Mouse (Mus musculus): ENCODE data around the gene Ap5s1.

Ap5s1 gene

DNA sequence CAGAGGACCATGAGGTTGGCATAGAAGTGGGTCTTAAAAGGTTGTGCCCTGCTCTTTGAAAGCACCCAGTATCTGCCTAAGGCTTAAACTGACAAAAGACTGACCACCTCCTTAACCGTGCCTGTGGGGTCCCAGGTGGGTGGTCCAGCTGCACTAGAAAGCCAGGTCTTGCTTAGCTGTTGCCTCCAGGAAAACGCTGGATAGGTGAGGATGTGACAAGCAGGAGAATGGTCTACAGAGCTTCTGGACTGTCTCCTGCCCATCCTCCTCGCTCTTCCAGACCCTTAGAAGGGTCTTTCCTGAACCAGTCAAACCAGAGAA lies 19.3 kb upstream of the Ap5s1 start:
- no peak for DNase-seq (ENCODE audit: low spot score)

DNA sequence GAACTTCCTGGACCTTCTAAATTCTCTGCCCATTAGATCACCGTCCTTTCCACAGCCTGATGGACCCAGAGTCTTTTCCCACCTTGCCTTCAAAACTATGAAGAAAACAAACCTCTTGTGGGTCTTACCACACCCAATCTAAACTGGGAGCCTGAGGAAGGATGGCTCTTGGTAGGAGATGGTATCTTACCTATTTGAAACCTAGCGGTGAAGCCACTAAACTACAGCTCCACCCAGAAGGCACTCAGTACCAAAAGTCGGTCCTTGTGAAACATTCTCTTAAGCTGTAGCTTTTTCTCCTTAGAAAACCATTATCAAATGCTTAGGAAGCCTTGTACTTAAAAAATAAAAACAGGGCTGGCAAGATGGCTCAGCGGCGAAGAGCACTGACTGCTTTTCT lies 18.6 kb upstream of the Ap5s1 start:
- no peak for DNase-seq (ENCODE audit: low spot score)

DNA sequence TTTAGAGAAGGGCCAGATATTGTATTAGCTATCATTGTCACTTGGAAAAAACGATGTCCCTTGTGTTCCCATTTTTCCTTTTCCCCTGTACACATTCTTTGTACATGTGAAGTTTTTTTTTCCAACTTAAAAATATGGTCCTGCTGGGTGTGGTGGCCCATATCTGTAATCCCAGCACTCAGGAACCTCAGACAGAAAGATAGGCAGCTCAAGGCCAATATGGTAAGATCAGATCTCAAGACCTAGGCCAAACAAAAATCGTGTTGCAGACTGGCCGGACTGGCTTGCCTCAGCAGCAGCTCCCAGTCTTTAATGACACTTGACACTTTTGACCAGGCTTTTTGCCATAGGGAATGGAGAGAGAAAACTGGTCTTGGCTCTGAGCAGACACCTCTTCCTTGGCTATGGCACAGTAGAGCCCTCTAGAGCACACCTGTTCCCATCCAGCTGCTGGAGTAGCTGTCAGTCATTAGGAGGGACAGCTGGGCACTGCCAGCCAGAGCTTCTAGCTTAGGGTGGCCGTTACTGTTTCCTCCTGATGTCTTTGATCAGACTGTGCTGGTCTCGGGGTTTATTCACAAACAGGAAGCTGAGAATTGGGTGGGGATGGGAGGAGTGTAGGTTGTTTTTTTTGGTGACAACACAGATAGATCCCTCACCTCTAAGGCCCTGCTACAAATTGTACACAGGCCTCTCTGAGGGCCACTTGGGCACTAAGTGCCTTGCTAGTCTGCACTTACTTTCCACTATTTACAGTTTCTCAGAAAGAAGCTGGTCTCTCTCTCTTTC lies 17.2 kb upstream of the Ap5s1 start:
- DNase-seq (ENCODE audit: low spot score), result peak; percentile 61

DNA sequence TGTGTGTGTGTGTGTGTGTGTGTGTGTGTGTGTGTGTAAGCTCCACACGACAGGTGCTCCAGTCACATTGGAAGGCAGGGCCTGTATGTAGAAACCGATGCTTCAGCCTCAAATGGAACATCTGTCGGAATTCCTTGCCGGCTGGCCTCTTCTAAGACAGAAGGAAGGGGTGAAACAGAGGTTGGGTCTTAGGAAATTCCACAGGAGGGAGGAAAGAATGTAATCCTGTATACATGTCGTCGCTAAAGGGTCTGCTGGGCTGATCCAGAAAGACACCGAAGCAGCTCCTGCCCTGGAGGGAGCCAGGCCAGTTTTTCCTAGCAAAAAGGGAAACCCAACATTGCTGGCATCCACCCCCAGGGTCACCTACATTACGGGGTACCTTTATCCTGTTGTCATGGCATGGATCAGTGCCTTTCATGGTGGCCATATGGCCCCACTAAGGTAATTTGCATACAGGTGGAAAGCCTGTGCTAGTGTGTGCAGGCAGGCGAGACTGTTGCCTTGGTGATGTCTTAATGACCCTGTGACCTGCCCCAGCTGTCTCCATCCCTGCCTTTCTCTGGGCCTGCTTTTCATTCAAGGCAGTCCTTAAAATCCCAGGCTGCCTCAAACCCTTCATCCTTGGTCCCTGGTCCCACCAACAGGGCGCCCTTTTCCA lies 16.4 kb upstream of the Ap5s1 start:
- DNase-seq (ENCODE audit: low spot score), result peak; percentile 23

DNA sequence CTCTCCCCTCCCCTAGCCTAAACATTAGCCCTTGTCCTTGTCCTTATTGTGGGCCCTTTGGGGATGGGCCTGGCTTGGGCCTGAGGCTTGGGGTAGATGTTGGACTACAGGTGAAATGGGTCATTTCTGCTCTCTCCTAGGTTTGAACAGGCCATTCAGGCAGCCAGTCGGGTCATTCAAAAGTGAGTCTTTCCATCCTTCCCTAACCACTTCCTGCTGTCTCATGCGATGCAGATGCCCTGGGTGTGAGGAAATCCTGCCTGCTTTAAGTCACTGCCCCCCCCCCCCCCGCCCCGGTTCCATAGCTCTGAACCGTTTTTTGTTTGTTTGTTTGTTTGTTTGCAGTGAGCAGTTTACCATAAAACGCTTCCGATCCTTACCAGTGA lies 15.9 kb upstream of the Ap5s1 start:
- no peak for DNase-seq (ENCODE audit: low spot score)

DNA sequence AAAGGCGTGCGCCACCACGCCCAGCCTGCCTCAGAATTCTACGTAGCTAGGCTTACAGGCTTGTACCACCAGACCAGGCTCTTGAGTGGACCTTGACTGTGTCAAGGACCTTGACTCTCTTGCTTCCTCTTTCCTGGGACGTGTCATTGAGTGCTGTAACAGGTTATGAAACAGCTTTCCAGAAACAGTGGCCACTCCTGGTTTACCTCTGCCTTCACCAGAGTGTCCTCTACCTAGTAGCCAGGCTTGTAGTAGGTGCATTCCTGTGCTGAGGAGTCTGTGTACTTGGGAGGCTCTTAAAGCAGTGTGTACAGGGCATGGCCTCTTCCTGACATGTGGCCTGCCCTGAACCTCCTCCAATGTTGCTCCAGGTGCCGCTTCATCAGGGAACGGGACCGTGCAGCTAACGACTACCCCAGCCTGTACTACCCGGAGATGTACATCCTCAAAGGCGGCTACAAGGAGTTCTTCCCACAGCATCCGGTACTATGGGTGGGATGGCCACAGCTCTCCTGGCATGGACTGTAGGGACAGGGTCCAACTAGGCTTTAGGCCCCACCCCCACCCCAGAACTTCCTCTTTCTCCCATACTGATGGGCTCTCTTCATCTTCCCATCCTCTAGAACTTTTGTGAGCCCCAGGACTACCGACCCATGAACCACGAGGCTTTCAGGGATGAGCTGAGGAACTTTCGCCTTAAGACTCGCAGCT lies 10.1 kb upstream of the Ap5s1 start:
- peak; percentile 92 for DNase-seq (ENCODE audit: low spot score)

DNA sequence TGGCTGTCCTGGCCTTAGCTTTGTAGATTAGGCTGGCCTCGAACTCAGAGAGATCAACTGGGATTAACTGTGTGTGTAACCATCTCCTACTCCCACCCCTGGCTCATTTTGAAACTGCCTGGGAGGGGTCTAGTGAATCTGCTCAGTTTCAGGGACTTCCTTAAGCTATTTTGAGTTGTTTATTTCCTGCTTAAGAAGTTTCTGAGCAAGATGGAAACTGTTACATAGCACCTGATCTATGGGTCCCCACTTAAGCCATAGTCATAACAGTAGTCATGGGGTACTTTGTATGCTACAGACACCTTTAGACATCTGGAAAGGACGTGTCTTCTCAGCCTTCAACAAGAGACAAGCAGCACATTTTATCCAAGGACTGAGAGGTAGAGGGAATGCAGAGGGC lies 6.2 kb upstream of the Ap5s1 start:
- DNase-seq (ENCODE audit: low spot score), result no peak

DNA sequence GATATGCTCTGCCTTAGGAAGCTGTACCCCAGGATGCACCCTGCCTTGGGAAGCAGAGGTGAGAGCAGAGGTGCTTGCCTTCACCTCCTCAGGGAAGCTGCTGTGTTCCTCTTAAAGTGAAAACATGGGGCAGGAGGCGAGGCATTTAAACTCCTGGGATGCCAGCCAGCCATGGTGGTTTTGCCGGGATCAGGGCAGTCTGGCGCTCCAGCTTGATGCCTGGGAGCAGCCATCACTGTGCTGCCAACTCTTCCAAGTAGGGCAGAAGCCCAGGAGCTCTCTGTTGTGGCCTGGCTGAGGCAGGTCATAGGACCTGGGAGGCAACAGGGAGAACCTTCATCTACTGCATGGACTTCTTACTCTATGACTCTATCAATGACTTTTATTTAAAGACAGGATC lies 5.6 kb upstream of the Ap5s1 start:
- no peak for DNase-seq (ENCODE audit: low spot score)

DNA sequence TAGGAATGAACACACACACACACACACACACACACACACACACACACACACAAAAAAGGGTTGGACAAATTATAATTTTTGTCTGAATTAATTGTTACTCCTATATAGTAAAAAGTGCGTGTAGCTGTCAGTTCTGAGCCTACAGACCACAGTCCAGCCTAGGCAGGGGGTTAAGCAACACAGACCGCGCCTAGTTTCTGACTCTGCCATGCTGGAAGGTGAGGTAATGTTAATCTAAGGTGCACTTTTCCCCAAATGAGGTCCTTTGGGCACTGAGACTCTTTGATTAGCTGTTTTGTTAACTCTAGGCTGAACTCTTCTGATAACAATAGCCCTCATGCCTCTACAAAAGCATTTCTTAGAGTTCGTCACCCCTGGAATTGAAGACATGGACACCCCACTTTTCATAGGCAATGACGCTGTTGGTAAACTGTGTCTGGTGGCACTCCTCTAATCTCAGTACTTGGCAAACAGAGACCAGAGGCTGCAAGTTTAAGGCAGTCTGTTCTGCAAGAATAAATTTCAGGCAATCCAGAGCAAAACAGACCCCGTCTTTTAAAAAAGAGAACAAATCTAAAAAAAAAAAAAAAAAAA lies 3.0 kb upstream of the Ap5s1 start:
- peak; percentile 51 for DNase-seq (ENCODE audit: low spot score)

DNA sequence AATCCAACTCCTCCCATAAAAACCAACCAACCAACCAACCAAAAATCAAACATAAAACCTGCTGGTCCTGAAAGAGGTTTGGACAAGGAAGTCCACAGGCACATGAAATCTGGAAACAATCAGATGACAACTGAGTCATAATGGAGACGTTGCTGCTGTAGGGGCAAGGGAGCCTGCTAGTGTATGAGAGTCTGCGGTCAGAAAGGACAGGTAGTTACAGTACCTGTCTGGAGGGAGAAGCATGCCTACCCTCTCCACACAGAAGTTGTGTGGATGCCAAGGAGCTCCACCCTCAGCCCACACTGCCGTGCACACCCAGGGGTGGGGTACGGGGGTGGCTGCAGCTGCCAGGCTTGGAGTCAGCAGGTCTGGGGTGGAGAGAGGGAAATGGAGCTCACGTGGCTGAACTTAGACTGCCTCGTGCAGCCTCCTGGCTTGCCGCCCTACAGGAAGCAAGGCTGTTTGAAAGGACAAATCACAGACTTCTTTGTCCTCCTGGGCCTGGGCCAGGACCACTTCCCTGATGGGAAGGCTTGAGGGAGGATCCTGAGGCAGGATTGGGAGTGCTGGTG lies 2.4 kb upstream of the Ap5s1 start:
- DNase-seq (ENCODE audit: low spot score), result peak; percentile 98

DNA sequence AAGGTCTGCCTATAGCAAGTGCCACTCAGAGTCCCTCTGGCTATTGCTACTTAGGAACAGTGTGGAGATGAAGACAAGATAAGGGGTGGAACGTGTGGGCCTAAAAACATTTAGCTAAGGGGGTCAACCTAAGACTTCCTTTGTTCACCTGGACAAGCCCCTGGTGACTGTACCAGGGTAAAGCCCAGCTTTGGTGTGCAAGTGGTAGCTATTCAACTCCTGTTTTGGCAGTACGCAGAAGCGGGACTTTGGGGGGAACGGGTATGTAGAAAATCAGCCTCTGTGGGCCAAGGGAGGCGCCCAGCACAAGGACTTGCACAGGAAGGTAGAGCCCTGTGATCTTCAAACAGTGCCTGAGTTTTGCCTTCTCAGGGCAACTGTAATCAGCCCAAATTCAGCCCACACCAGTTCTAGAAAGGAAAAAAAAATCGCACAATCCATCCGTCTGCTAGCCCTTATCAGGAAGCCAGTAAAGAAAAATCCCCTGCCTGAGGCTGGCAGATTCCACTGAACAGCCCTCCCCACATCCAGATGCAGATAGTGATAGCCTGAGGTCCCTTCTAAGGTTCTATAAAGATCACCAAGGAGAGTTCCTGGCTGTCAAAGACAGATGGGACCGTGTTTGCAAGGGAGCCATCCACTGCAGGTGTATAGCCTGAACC lies 1.2 kb upstream of the Ap5s1 start:
- no peak for DNase-seq (ENCODE audit: low spot score)

DNA sequence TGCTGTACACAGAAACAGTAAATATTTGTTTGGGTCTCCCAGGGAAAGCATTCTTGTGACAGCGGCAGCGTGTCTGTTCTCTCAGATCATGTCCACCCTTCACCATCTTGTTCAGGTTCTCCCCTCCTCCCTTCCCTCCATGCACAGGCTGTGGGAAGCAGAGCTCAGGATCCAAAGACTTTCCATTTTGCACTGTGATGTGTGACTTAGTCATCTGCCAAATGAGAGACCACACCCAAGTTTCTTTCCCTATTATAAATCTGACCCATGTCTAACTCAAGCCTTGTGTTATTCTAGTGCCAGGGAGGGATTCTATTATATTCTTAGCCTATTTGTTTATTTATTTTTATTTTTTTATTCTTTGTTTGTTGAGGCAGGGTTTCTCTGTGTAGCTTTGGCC lies 1.5 kb downstream of the Ap5s1 start:
- peak; percentile 15 for DNase-seq (ENCODE audit: low spot score)

DNA sequence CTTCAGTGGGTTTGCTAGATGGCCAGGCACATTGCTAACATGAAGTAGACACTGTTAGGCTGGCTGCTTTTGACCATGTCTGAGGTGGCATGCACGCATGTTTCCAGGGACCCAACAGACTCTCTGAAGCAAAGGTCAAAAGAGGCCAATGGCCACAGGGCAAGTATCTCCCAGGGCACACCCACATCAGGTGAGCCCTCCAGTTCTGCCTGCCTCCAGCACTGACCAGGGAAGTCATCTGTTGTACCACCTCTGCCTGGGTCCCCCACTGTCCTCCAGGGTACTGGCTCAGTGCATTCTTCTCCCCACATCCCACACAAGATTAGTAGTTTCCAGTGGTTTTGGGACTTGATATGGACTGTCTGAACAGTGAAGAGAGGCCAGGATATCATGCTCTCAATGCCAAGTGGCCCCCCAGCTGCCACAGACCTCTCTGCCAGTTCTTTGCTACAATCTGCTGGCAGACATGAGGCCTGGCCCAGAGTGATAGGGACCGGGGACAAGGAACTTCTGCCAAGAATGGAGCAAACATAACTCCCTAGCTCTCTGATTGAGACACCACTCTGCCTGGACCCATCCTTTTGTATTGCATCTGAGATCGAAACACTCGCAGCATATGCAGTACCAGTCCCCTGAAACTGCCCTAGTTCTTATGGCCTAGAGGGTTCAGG lies 2.4 kb downstream of the Ap5s1 start:
- DNase-seq (ENCODE audit: low spot score), result peak; percentile 10

DNA sequence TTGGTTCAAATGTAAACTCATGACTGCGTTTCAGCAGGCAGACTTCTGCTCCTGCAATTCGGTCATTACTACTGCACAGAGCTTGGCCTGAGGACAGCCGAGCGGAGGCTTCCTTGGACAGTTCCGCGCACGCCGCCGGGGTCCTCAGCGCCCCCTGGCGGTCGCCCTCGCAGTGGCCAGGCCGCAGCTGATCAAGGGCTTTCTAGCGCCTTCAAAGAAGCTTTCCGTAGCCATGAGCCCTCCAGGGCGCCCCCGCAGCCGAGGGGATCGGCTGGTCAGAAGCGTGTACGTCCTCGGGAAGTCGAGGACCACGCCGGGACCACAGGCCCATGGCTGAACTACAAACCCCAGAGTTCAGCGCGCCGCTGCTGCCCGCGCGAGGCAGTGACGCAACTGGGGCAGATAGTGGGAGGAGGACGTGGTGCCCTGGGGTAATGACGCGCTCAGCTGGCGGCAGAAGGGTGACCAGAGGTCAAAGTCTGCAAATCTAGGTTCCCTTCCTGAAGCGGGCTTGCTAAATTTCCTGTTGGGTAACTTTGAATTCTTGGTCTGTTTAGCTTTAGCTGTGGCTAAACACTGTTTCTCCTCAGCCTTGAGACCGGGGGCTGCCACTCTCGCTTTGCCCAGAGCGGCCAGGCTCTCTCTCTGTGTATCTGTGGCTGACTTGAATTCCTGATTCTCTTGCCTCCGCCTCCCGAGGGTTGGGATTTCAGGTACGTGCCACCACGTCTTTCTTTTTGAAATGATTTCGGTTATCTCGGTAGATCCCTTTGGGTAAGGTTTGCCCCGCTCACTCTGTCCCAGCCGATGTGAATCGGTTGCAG lies 3.3 kb downstream of the Ap5s1 start:
- peak; percentile 97 for DNase-seq (ENCODE audit: low spot score)

DNA sequence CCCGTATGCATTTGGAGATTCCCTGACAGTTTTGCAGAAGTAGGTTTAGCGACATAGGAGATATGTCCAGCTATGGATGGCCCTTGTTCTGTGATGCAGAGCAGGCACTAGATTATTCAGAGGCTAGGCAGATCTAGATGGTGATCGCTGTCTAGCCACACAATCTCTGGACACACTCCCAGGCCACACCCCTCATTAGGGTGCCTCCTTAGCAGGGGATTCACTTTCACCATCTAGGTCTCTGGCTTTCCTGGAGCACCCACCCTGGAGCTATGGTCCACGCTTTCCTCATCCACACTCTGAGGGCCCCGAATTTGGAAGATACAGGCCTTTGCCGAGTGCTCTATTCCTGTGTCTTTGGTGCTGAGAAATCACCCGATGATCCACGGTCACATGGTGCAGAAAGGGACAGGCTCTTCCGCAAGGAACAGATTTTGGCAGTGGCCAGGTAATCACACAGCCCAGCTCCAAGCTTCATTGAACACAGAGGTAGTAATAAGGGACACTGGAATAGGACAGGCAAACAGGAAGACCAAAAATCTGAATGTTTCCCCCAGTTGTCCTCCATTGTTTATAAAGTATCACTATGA lies 4.2 kb downstream of the Ap5s1 start:
- DNase-seq (ENCODE audit: low spot score), result peak; percentile 25

DNA sequence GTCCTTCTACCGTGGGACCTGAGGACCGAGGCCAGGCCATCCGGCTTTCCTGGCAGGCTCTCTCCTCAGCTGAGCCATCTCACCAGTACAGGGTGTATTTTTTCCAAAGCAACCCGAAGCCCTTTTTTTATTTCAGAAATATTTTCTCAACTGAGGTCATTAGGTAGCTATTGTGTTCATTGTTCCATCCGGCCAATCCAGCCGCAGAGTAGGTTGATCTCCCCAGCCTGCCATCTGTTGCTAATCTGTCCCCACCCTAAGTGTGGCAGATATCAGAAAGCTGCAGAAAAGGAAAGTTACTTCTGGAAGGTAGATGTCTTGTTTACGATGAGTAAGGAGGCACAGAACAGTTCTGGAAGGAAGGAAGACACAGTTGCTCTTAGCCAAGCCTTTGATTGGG lies 6.9 kb downstream of the Ap5s1 start:
- DNase-seq (ENCODE audit: low spot score), result no peak

DNA sequence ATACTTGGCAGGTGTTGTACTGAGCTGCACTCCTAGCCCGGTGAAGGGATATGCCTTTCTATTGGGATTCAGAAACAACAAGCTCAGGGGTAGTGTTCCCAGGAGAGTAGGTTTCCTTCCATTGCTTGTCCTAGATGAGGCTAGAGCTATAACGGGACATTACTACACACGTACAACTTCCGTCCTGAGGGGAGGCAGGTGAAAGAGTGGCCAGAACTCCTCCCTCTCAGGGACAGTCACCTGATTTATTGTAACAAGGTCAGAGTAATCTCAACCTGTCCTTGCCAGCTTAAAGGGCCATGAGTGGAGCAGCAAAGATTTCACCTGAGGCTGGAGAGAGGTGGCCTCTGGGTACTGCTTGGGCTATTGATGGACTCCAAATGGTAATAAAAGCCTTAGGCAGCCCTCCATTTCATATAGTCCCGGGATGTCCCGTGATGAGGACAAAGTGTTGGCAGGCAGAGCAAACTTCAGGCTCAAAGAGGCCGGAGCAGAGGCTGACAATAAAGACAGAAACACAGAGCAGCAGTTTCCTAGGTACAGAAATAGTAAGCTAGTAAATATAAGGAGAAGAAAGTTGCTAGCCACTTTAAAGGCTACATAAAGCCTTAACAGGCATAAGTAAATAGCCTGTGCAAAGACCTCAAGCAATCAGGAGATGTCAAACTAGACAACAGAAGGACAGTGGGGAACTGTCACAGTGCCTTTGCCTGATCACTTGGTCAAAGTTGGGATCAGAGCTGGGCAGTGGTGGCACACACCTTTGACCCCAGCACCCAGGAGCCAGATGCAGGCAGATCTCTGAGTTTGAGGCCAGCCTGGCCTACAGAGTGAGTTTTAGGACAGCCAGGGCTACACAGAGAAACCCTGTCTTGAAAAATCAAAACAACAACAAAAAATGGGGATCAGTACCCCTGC lies 9.3 kb downstream of the Ap5s1 start:
- DNase-seq (ENCODE audit: low spot score), result peak; percentile 18

DNA sequence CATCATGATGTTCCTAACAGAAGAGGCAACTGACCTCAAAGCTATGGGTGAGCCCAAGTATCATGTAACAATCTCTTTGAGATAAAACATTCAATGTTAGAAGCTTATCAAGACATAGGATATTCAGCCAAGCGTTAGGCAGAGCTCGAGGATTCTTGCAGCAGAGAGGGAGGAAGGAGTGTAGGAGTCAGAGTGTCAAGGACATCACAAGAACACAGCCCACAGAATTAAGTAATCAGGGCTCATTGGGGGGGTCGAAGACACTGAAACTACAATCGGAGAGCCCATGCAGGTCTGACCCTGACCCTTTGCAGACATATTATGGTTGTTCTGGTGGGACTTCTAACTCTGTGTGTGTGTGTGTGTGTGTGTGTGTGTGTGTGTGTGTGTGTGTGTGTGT lies 13.2 kb downstream of the Ap5s1 start:
- no peak for DNase-seq (ENCODE audit: low spot score)

DNA sequence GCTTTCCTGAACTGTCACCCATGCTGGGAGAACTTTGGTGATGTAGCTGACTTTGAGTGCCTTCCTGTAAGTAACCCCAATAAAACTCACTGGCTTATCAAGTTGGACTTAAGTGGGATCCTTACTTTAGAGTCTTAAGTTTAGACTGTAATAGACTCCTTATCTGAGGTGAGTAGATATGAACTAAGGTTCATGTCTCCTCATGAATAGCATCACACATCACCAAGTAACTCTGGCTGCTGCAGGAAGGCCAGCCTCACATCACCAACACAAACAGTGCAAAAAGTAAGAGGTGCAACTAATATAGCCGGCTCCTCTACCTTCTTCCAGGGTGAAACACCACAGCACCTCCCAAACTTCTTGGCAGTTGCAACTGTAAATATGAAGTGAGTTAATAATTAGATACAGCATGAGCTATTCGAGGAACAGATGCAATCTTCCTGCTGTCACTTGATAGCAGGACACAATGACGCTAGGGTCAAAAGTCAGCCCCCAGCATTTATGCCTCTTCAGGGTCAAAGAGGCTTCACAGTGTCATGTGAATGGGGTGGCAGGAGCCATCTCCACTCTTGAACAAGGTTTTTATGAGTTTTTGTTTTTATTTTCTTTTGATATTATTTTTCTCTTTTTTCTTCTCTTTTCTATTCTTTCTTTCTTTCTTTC lies 15.1 kb downstream of the Ap5s1 start:
- DNase-seq (ENCODE audit: low spot score), result no peak

Measured in lung, postnatal 25 days (tissue).